Mouse (Mus musculus) kidney, adult 2 months (tissue): ENCODE results near the gene Eif1ad. TPM values are rescaled to one million over a fixed set of nuclear protein-coding genes. Genes with fewer than 3 reads are reported as not detected.

Source experiments
- DNase-seq: peaks from one replicate; pipeline ENCODE4 v3.0.0; 2021
- H3K27ac ChIP-seq: fragments of 200-500 bp; 2 replicates; pipeline ENCODE4 v1.5.1; 2012; ENCODE audit warnings: low read depth, low read length, control low read depth, inconsistent platforms; ENCODE audit not compliant: insufficient read depth
- H3K27me3 ChIP-seq: fragments of 200-500 bp; replicated peaks from 2 replicates; pipeline ENCODE4 v1.6.1; 2012; ENCODE audit warnings: mild to moderate bottlenecking, moderate library complexity, low read length, inconsistent platforms; ENCODE audit not compliant: control insufficient read depth, insufficient read depth
- H3K36me3 ChIP-seq: fragments of 200-500 bp; 2 replicates; pipeline ENCODE4 v1.6.1; 2012; ENCODE audit warnings: mild to moderate bottlenecking, moderate library complexity, low read length, inconsistent platforms; ENCODE audit not compliant: control insufficient read depth, insufficient read depth
- H3K4me1 ChIP-seq: fragments of 200-500 bp; 2 replicates; pipeline ENCODE4 v1.6.1; 2011; ENCODE audit warnings: low read length; ENCODE audit not compliant: control insufficient read depth, insufficient read depth
- H3K4me3 ChIP-seq: fragments of 200-500 bp; 2 replicates; pipeline ENCODE4 v1.5.1; 2011; ENCODE audit warnings: mild to moderate bottlenecking, low read depth, low read length, control low read depth; ENCODE audit not compliant: insufficient read depth
- CTCF ChIP-seq: fragments of 200-500 bp; conservative IDR thresholded peaks from 2 replicates; pipeline ENCODE4 v1.5.1; 2011; ENCODE audit warnings: low read depth, mild to moderate bottlenecking, control low read depth, low read length, moderate library complexity, mixed read lengths; ENCODE audit not compliant: insufficient read depth, insufficient read length
- POLR2A ChIP-seq: fragments of 200-500 bp; IDR thresholded peaks from one replicate; pipeline ENCODE4 v1.6.1; 2011; ENCODE audit warnings: low read depth, low read length, control low read depth
- WGBS: fragments of 180-500 bp; shearing (Covaris S2); methylation state at CpG from one replicate; pipeline ENCODE4 v1.1.7; 2018; 5-methylcytosine and 5-hydroxymethylcytosine counted together
- polyA plus RNA-seq: library from polyadenylated mRNA; depleted of rRNA; stranded (reverse); fragments of >200 nt; gene quantifications from 2 replicates; pipeline ENCODE4 v1.2.3, GENCODE M21; 2012; rRNA removed

The Eif1ad gene
- polyA plus RNA-seq, 1 experiment, result 22.0 TPM

DNA sequence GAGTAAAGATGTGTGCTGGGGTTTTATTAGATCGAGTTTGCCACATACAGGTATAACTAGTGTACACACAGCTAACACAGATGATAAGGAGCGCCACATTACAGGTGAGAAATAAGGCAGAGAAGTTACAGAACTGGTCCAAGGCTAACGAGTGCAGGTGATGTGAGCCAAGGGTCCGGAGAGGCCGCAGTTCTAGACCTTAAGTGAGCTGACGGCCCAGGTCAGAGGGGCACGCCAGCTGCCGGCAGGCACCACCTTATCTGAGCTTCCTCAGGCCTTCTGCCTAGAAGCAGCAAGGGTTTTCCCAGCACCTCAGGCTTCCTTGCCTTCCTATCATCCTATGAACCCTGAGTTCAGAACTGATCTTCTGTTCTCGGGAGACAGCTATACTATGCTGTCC is 53.1 kb downstream of the Eif1ad start:
- Histone ChIP-seq H3K27me3 (no peaks in the 10 kb centered on the region), H3K27ac (no peak overlapping the region), H3K4me1 (peaks cover 9% of the 10 kb centered on the region; the same call in 1 of the 2 replicates), H3K4me3 (no peak overlapping the region), H3K36me3 (no peaks in the 10 kb centered on the region)
- DNase-seq, result no peak
- TF ChIP-seq CTCF, result no peak
- no peak for TF ChIP-seq POLR2A
- 92% methylated on average over 9 of the region's 9 CpGs for WGBS

DNA sequence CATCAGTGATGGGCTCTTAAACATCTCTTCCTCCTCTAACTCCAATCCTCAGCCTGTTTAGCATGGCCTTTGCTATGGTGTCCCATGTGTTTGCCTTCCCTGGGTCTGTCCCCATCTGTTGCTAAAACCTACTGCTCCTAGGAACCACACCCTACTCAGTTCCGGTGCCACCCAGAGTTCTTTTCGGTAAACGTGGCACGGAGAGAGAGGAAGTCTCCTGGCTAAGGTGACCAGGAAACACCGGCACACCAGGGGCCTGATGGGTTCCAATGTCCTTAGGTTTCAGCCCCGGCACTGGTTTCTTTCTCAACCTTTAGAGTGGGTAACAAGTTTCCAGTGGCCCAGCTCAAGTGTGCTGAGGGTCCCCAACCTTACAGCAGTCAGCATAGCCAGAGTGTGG is 54.0 kb downstream of the Eif1ad start:
- Histone ChIP-seq H3K36me3 (no peaks in the 10 kb centered on the region), H3K27ac (no peak overlapping the region), H3K27me3 (no peaks in the 10 kb centered on the region), H3K4me1 (peaks cover 9% of the 10 kb centered on the region; the same call in 1 of the 2 replicates), H3K4me3 (no peak overlapping the region)
- no peak for DNase-seq
- TF ChIP-seq CTCF, result no peak
- TF ChIP-seq POLR2A, result no peak
- 87% methylated on average over 6 of the region's 6 CpGs for WGBS

Other genes starting within 250 kb of the Eif1ad start
- 38.8 and 46.0 TPM in 2 replicates for gene Klc2, start 248.2 kb upstream of the Eif1ad start, polyA plus RNA-seq
- 14.3 and 16.1 TPM in 2 replicates for gene Pacs1, start 93.6 kb upstream of the Eif1ad start, polyA plus RNA-seq
- 95.8 and 109 TPM in 2 replicates for gene Sf3b2, start 71.3 kb upstream of the Eif1ad start, polyA plus RNA-seq
- 0.28 and 0.43 TPM in 2 replicates for gene Gal3st3, start 68.4 kb upstream of the Eif1ad start, polyA plus RNA-seq
- 0.08 TPM in 1 of 2 replicates, not detected in the other for gene Catsper1, start 31.0 kb upstream of the Eif1ad start, polyA plus RNA-seq
- gene Cst6, start 17.2 kb upstream of the Eif1ad start, polyA plus RNA-seq, result 0.52 and 1.5 TPM in 2 replicates
- 106 and 146 TPM in 2 replicates for gene Banf1, start 427 bp downstream of the Eif1ad start, polyA plus RNA-seq
- 20.2 and 27.4 TPM in 2 replicates for gene Sart1, start 22.0 kb downstream of the Eif1ad start, polyA plus RNA-seq
- 0.06 and 0.27 TPM in 2 replicates for gene Tsga10ip, start 35.8 kb downstream of the Eif1ad start, polyA plus RNA-seq
- 124 and 150 TPM in 2 replicates for gene Drap1, start 58.2 kb downstream of the Eif1ad start, polyA plus RNA-seq
- 71.4 and 78.4 TPM in 2 replicates for gene AI837181, start 58.4 kb downstream of the Eif1ad start, polyA plus RNA-seq
- gene Fosl1, start 80.8 kb downstream of the Eif1ad start, polyA plus RNA-seq, result 0.07 and 0.27 TPM in 2 replicates
- 5.0 and 5.8 TPM in 2 replicates for gene Ccdc85b, start 91.2 kb downstream of the Eif1ad start, polyA plus RNA-seq
- gene Fibp, start 93.9 kb downstream of the Eif1ad start, polyA plus RNA-seq, result 99.5 and 117 TPM in 2 replicates
- 1.1 and 4.7 TPM in 2 replicates for gene Ctsw, start 101.8 kb downstream of the Eif1ad start, polyA plus RNA-seq
- 43.6 and 50.8 TPM in 2 replicates for gene Efemp2, start 107.2 kb downstream of the Eif1ad start, polyA plus RNA-seq
- 29.8 and 35.1 TPM in 2 replicates for gene Mus81, start 121.7 kb downstream of the Eif1ad start, polyA plus RNA-seq
- gene Cfl1, start 123.7 kb downstream of the Eif1ad start, polyA plus RNA-seq, result 395 and 413 TPM in 2 replicates
- 0.62 and 0.69 TPM in 2 replicates for gene 1700020D05Rik, start 137.0 kb downstream of the Eif1ad start, polyA plus RNA-seq
- gene Snx32, start 143.8 kb downstream of the Eif1ad start, polyA plus RNA-seq, result 14.7 and 16.3 TPM in 2 replicates
- gene Ovol1, start 193.9 kb downstream of the Eif1ad start, polyA plus RNA-seq, result 9.0 and 10.4 TPM in 2 replicates
- gene Ap5b1, start 201.3 kb downstream of the Eif1ad start, polyA plus RNA-seq, result 10.2 and 13.3 TPM in 2 replicates
- gene Rnaseh2c, start 235.1 kb downstream of the Eif1ad start, polyA plus RNA-seq, result 55.1 and 62.3 TPM in 2 replicates
- gene Kat5, start 243.5 kb downstream of the Eif1ad start, polyA plus RNA-seq, result 60.3 and 67.4 TPM in 2 replicates